Mouse (Mus musculus): ENCODE data around the gene Cdc14a. TPM values are rescaled to one million over a fixed set of nuclear protein-coding genes. Genes with fewer than 3 reads are reported as not detected.
A peak's percentile ranks its signal among the peaks of the same experiment; 100 is the strongest.

Gene Cdc14a
- polyA plus RNA-seq, 2 experiments = 1.3 to 1.8 TPM

DNA sequence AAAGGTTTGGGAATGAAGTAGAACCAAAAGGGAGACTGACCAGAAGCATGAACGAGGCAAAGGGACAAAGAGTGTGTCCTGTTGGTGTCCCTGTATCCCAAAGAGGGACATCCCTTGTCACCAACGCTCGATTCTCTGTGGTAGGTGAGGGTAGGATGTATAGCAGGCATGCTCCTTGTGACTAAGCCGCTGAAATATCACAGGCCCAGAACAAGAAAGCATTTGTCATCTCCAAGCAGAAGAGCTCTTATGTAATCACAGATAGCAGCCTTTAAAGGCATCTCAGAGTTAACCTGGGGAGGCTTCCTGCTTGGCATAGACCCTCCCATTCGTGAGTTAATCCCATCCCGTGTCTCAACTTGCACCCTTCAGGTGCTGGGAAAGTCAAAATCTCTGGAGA lies 179.4 kb downstream of the Cdc14a start:
- DNase-seq (ENCODE audit: low read depth in 3 of 3, low spot score in 3 of 3) (no peak), ATAC-seq (ENCODE audit: insufficient read depth) (no peak)
- 46% methylated on average over 6 of the region's 6 CpGs for WGBS (ENCODE audit: insufficient replicate concordance)
- Histone ChIP-seq H3K27me3 (ENCODE audit: control insufficient read depth, insufficient read depth, low read length) (no peaks in the 10 kb centered on the region), H3K27ac (no peak overlapping the region), H3K36me3 (replicated peaks; ENCODE audit: control insufficient read depth, insufficient read depth, low read depth) (no peaks in the 10 kb centered on the region), H3K4me3 (ENCODE audit: insufficient read depth in 1 of 2, low read depth in 2 of 2, low read length in 2 of 2) (no peak overlapping the region), H3K9ac (replicated peaks) (no peak overlapping the region), H3K4me2 (ENCODE audit: low read depth) (no peak overlapping the region), H3K4me1 (replicated peaks; ENCODE audit: control insufficient read depth in 2 of 2, insufficient read depth in 2 of 2, low read length in 1 of 2) (no peaks in the 10 kb centered on the region), H3K9me3 (ENCODE audit: control insufficient read depth, low read length) (no peaks in the 10 kb centered on the region)
- TF ChIP-seq EP300 (IDR thresholded peaks at IDR 0.05; ENCODE audit: low read depth) = no peak
- no peak for TF ChIP-seq CTCF (IDR thresholded peaks at IDR 0.05; ENCODE audit: low read depth)

DNA sequence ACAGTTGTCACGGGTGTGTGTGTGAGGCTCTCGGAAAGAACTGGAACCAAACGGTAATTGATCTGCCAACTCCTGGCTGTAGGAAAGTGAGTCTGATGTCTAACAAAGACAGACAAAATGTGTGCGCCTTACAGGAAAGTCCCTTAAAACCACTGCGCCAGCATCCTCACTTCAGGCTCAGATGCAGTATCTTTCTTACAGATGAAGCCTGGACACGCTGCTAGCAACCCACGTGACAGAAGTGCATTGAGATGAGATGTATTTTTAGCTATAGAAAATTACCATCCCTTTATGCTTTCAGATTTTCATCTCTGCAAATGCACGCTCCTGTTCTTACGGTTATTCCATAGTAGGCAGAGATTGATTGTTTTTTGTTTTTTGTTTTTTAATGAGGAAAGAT lies 181.1 kb downstream of the Cdc14a start:
- DNase-seq (ENCODE audit: low read depth in 3 of 3, low spot score in 3 of 3) (no peak), ATAC-seq (ENCODE audit: insufficient read depth) (no peak)
- no peaks in the 10 kb centered on the region for H3K27me3 ChIP-seq (ENCODE audit: control insufficient read depth, insufficient read depth, low read length)
- no peaks in the 10 kb centered on the region for H3K9me3 ChIP-seq (ENCODE audit: control insufficient read depth, low read length)
- no peaks in the 10 kb centered on the region for H3K36me3 ChIP-seq (replicated peaks; ENCODE audit: control insufficient read depth, insufficient read depth, low read depth)
- H3K9ac ChIP-seq (replicated peaks) = no peak overlapping the region
- TF ChIP-seq CTCF (IDR thresholded peaks at IDR 0.05; ENCODE audit: low read depth) (no peak), EP300 (IDR thresholded peaks at IDR 0.05; ENCODE audit: low read depth) (no peak)
- no peak overlapping the region for H3K4me3 ChIP-seq (ENCODE audit: insufficient read depth in 1 of 2, low read depth in 2 of 2, low read length in 2 of 2)
- H3K4me1 ChIP-seq (replicated peaks; ENCODE audit: control insufficient read depth in 2 of 2, insufficient read depth in 2 of 2, low read length in 1 of 2) = no peaks in the 10 kb centered on the region
- 73% methylated on average over 9 of the region's 9 CpGs for WGBS (ENCODE audit: insufficient replicate concordance)
- no peak overlapping the region for H3K27ac ChIP-seq
- H3K4me2 ChIP-seq (ENCODE audit: low read depth) = no peak overlapping the region

DNA sequence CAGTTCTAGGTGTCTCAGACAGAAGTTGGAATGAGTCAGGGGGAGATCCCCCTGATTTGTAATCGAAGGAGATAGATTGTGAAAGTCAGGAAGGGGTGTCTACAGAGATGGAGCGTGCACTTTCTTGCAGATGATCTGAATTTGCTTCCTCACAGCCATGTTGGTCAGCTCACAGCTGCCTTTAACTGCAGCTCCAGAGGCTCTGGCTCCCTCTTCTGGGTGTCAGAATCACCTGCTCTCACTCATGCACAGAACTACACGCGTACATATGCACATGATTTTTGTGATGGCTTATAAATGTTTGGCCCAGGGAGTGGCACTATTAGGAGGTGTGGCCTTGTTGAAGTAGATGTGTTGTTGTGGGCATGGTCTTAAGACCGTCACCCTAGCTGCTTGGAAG lies 186.3 kb downstream of the Cdc14a start:
- ATAC-seq (ENCODE audit: insufficient read depth) (no peak), DNase-seq (ENCODE audit: low read depth in 3 of 3, low spot score in 3 of 3) (no peak)
- TF ChIP-seq CTCF (IDR thresholded peaks at IDR 0.05; ENCODE audit: low read depth) = peak; percentile 46
- TF ChIP-seq EP300 (IDR thresholded peaks at IDR 0.05; ENCODE audit: low read depth) = no peak
- 66% methylated on average over 5 of the region's 5 CpGs for WGBS (ENCODE audit: insufficient replicate concordance)
- no peak overlapping the region for H3K4me3 ChIP-seq (ENCODE audit: insufficient read depth in 1 of 2, low read depth in 2 of 2, low read length in 2 of 2)
- H3K36me3 ChIP-seq (replicated peaks; ENCODE audit: control insufficient read depth, insufficient read depth, low read depth) = no peaks in the 10 kb centered on the region
- no peaks in the 10 kb centered on the region for H3K27me3 ChIP-seq (ENCODE audit: control insufficient read depth, insufficient read depth, low read length)
- H3K9ac ChIP-seq (replicated peaks) = no peak overlapping the region
- no peak overlapping the region for H3K27ac ChIP-seq
- H3K4me2 ChIP-seq (ENCODE audit: low read depth) = no peak overlapping the region
- H3K4me1 ChIP-seq (replicated peaks; ENCODE audit: control insufficient read depth in 2 of 2, insufficient read depth in 2 of 2, low read length in 1 of 2) = peaks cover 0 to 2% of the 10 kb centered on the region in 2 experiments; a peak in 1 of 4 replicates
- H3K9me3 ChIP-seq (ENCODE audit: control insufficient read depth, low read length) = no peaks in the 10 kb centered on the region

DNA sequence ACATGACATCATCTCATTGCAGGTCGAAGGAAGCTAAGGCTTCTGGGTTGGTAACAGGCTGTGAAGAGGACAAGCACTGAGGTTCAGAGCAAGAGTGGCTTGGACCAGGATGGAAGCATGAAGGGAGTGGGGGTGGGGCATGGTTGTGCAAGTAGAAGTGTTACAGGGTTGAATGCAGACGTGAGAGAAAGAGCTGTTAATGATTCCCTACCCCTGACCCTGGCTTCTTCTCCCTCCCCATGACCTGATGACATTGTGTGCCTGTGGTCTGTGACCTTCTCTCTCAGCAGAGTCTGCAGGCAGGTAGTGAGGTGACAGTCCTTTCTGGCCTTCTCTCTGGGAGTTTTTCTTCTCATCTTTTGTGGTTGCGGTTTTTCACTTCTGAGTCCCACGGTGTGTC lies 187.0 kb downstream of the Cdc14a start:
- WGBS (ENCODE audit: insufficient replicate concordance) = 56% methylated on average over 4 of the region's 4 CpGs
- H3K4me2 ChIP-seq (ENCODE audit: low read depth) = no peak overlapping the region

DNA sequence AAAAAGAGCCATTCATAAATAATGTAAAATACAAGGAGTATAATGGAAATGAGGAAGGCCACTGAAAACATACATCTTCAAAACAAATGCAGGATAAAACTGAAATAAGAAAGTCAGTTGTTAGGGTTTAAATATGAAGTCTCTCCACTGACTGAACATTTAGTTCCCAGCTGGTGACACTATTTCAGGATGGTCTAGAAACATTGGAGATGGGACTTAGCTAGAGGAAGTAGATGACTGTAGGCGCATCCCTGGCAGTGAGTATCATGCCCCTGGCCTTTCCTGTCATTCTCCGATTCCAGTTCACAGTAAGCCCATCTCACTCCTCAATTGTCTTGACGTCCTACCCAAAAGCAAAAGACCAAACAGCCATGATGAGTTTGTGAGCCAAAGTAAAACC lies 190.3 kb downstream of the Cdc14a start:
- ATAC-seq (ENCODE audit: insufficient read depth) (no peak), DNase-seq (ENCODE audit: low read depth in 3 of 3, low spot score in 3 of 3) (no peak)
- H3K36me3 ChIP-seq (replicated peaks; ENCODE audit: control insufficient read depth, insufficient read depth, low read depth) = no peaks in the 10 kb centered on the region
- H3K9ac ChIP-seq (replicated peaks) = no peak overlapping the region
- no peak overlapping the region for H3K27ac ChIP-seq
- TF ChIP-seq CTCF (IDR thresholded peaks at IDR 0.05; ENCODE audit: low read depth) (no peak), EP300 (IDR thresholded peaks at IDR 0.05; ENCODE audit: low read depth) (no peak)
- no peak overlapping the region for H3K4me3 ChIP-seq (ENCODE audit: insufficient read depth in 1 of 2, low read depth in 2 of 2, low read length in 2 of 2)
- WGBS (ENCODE audit: insufficient replicate concordance) = 58% methylated on average over 3 of the region's 3 CpGs
- no peaks in the 10 kb centered on the region for H3K9me3 ChIP-seq (ENCODE audit: control insufficient read depth, low read length)
- peaks cover 0 to 2% of the 10 kb centered on the region in 2 experiments; a peak in 1 of 4 replicates for H3K4me1 ChIP-seq (replicated peaks; ENCODE audit: control insufficient read depth in 2 of 2, insufficient read depth in 2 of 2, low read length in 1 of 2)
- H3K4me2 ChIP-seq (ENCODE audit: low read depth) = no peak overlapping the region
- no peaks in the 10 kb centered on the region for H3K27me3 ChIP-seq (ENCODE audit: control insufficient read depth, insufficient read depth, low read length)

More for the DNA sequence above, 187.0 kb downstream of the Cdc14a start:
- no peaks in the 10 kb centered on the region for H3K27me3 ChIP-seq (ENCODE audit: control insufficient read depth, insufficient read depth, low read length)
- H3K27ac ChIP-seq = no peak overlapping the region
- TF ChIP-seq CTCF (IDR thresholded peaks at IDR 0.05; ENCODE audit: low read depth) = no peak
- no peak for TF ChIP-seq EP300 (IDR thresholded peaks at IDR 0.05; ENCODE audit: low read depth)
- no peaks in the 10 kb centered on the region for H3K36me3 ChIP-seq (replicated peaks; ENCODE audit: control insufficient read depth, insufficient read depth, low read depth)
- H3K4me3 ChIP-seq (ENCODE audit: insufficient read depth in 1 of 2, low read depth in 2 of 2, low read length in 2 of 2) = no peak overlapping the region
- H3K9ac ChIP-seq (replicated peaks) = no peak overlapping the region
- H3K9me3 ChIP-seq (ENCODE audit: control insufficient read depth, low read length) = no peaks in the 10 kb centered on the region
- ATAC-seq (ENCODE audit: insufficient read depth) (peak; percentile 76), DNase-seq (ENCODE audit: low read depth in 3 of 3, low spot score in 3 of 3) (peak; percentile 23 to 32 (median 26))
- H3K4me1 ChIP-seq (replicated peaks; ENCODE audit: control insufficient read depth in 2 of 2, insufficient read depth in 2 of 2, low read length in 1 of 2) = peaks cover 0 to 2% of the 10 kb centered on the region in 2 experiments; a peak in 1 of 4 replicates

Data from liver, embryonic 14.5 days (tissue).